Mouse (Mus musculus) forebrain, postnatal 0 days (tissue): ENCODE measurements around the gene Mcf2l. TPM values are rescaled to one million over a fixed set of nuclear protein-coding genes. Genes with fewer than 3 reads are reported as not detected.

Experiments
- ATAC-seq: fragments of 200-750 bp; cut with Nextera tagmentation; 2 replicates; pipeline ENCODE4 v1.8.0; 2017; ENCODE audit warnings: mild to moderate bottlenecking, moderate library complexity
- DNase-seq: peaks from one replicate; pipeline ENCODE4 v3.0.0-alpha.2; 2015
- H3K27ac ChIP-seq: fragments of 300-500 bp; sonication (generic); 2 replicates; pipeline ENCODE4 v1.5.1; 2014; ENCODE audit warnings: low read depth, mild to moderate bottlenecking, antibody characterized with exemption, low read length, moderate library complexity, mixed read lengths
- H3K27me3 ChIP-seq: fragments of 300-500 bp; sonication (generic); 2 replicates; pipeline ENCODE4 v1.6.1; 2014; ENCODE audit warnings: mild to moderate bottlenecking, low read length, mixed read lengths; ENCODE audit not compliant: insufficient read depth
- H3K36me3 ChIP-seq: fragments of 300-500 bp; sonication (generic); 2 replicates; pipeline ENCODE4 v1.6.1; 2014; ENCODE audit warnings: mild to moderate bottlenecking, moderate library complexity; ENCODE audit not compliant: insufficient read depth
- H3K4me1 ChIP-seq: fragments of 300-500 bp; sonication (generic); 2 replicates; pipeline ENCODE4 v1.6.1; 2014; ENCODE audit warnings: antibody characterized with exemption; ENCODE audit not compliant: insufficient read depth
- H3K4me2 ChIP-seq: fragments of 300-500 bp; sonication (generic); 2 replicates; pipeline ENCODE4 v1.6.1; 2014; ENCODE audit warnings: low read depth, mild to moderate bottlenecking, moderate library complexity
- H3K4me3 ChIP-seq: fragments of 300-500 bp; sonication (generic); 2 replicates; pipeline ENCODE4 v1.5.1; 2014; ENCODE audit warnings: low read depth, low read length, mixed read lengths
- H3K9ac ChIP-seq: fragments of 300-500 bp; sonication (generic); 2 replicates; pipeline ENCODE4 v1.6.1; 2014; ENCODE audit warnings: mild to moderate bottlenecking
- H3K9me3 ChIP-seq: fragments of 300-500 bp; sonication (generic); 2 replicates; pipeline ENCODE4 v1.6.1; 2016; ENCODE audit warnings: low read length
- CTCF ChIP-seq: sonication (generic); IDR thresholded peaks from 2 replicates; pipeline ENCODE4 v1.5.1; 2016; ENCODE audit warnings: antibody characterized with exemption, control low read depth, low read depth
- WGBS: fragments of 180-500 bp; shearing (Covaris S2); extraction: QIAGEN DNeasy Blood & Tissue Kit; methylation state at CpG from one replicate; pipeline ENCODE4 v1.1.7; 2014; 5-methylcytosine and 5-hydroxymethylcytosine counted together
- polyA plus RNA-seq: library from polyadenylated mRNA; unstranded; fragments of >200 nt; fragmentation: Nextera tagmentation; extraction: Ambion mirVana; gene quantifications from 2 replicates; pipeline ENCODE4 v1.2.1, GENCODE M21; 2015
- total RNA-seq: library from RNA; depleted of rRNA; stranded (reverse); fragments of >200 nt; gene quantifications from 2 replicates; pipeline ENCODE4 v1.2.3, GENCODE M21; 2014

Mcf2l gene
- total and polyA plus RNA-seq, 2 experiments from 2014 or later = 118 to 371 TPM

- DNase-seq (no peak), ATAC-seq (no peak)
- no peaks in the 10 kb centered on the region for H3K27me3 ChIP-seq
- no peak overlapping the region for H3K4me3 ChIP-seq
- no peaks in the 10 kb centered on the region for H3K9me3 ChIP-seq
- peaks cover 97% of the 10 kb centered on the region for H3K36me3 ChIP-seq
- TF ChIP-seq CTCF = no peak
- H3K9ac ChIP-seq = no peak overlapping the region
- H3K27ac ChIP-seq = no peak overlapping the region
- H3K4me2 ChIP-seq = no peak overlapping the region
- WGBS = 78% methylated on average over 4 of the region's 4 CpGs
- no peaks in the 10 kb centered on the region for H3K4me1 ChIP-seq
Measured at GRCm38 (mm10) chr8:13007458-13007857, 133.9 kb downstream of the Mcf2l start.

- ATAC-seq (no peak), DNase-seq (no peak)
- Histone ChIP-seq H3K9ac (no peak overlapping the region), H3K4me3 (no peak overlapping the region), H3K9me3 (no peaks in the 10 kb centered on the region), H3K4me2 (no peak overlapping the region), H3K4me1 (no peaks in the 10 kb centered on the region), H3K27me3 (no peaks in the 10 kb centered on the region), H3K36me3 (peaks cover 97% of the 10 kb centered on the region), H3K27ac (no peak overlapping the region)
- TF ChIP-seq CTCF = peak; percentile 31
- WGBS = 61% methylated on average over 4 of the region's 4 CpGs
Measured at GRCm38 (mm10) chr8:13010313-13010712, 136.7 kb downstream of the Mcf2l start.

- Histone ChIP-seq H3K27me3 (no peaks in the 10 kb centered on the region), H3K4me3 (no peak overlapping the region), H3K9ac (no peak overlapping the region), H3K4me2 (no peak overlapping the region), H3K36me3 (peaks cover 60% of the 10 kb centered on the region), H3K9me3 (no peaks in the 10 kb centered on the region), H3K27ac (no peak overlapping the region), H3K4me1 (no peaks in the 10 kb centered on the region)
- TF ChIP-seq CTCF = no peak
- ATAC-seq (no peak), DNase-seq (no peak)
- WGBS = 67% methylated on average over 4 of the region's 4 CpGs
Measured at GRCm38 (mm10) chr8:13019560-13019959, 146.0 kb downstream of the Mcf2l start.

GRCm38 (mm10) chr8:13021830-13022229, 148.2 kb downstream of the Mcf2l start:
- ATAC-seq (no peak), DNase-seq (no peak)
- H3K27me3 ChIP-seq = no peaks in the 10 kb centered on the region
- peaks cover 37% of the 10 kb centered on the region for H3K36me3 ChIP-seq
- no peak overlapping the region for H3K27ac ChIP-seq
- no peak overlapping the region for H3K9ac ChIP-seq
- no peaks in the 10 kb centered on the region for H3K9me3 ChIP-seq
- no peak overlapping the region for H3K4me2 ChIP-seq
- H3K4me3 ChIP-seq = no peak overlapping the region
- 95% methylated on average over 8 of the region's 8 CpGs for WGBS
- TF ChIP-seq CTCF = no peak
- H3K4me1 ChIP-seq = no peaks in the 10 kb centered on the region

GRCm38 (mm10) chr8:13025487-13026224, 152.1 kb downstream of the Mcf2l start, which contains the start of gene F7:
Gene F7 (plus strand): TSS chr8:13026034.
- H3K9me3 ChIP-seq = no peaks in the 10 kb centered on the region
- DNase-seq = no peak
- no peak within 1 kb of the TSS for H3K4me3 ChIP-seq
- no peak for TF ChIP-seq CTCF
- H3K4me2 ChIP-seq = no peak within 1 kb of the TSS
- no peak within 1 kb of the TSS for H3K9ac ChIP-seq
- no peaks in the 10 kb centered on the region for H3K4me1 ChIP-seq
- peaks cover 3% of the 10 kb centered on the region for H3K36me3 ChIP-seq
- WGBS = 71% methylated on average over 10 of the region's 10 CpGs
- no peaks in the 10 kb centered on the region for H3K27me3 ChIP-seq
- H3K27ac ChIP-seq = no peak within 1 kb of the TSS
- 0 out of 2 replicates have a peak, but pooled peaks have one; percentile 18 for ATAC-seq

GRCm38 (mm10) chr8:13027615-13028014, 154.0 kb downstream of the Mcf2l start:
- no peaks in the 10 kb centered on the region for H3K27me3 ChIP-seq
- H3K36me3 ChIP-seq = no peaks in the 10 kb centered on the region; the same call in 1 of the 2 replicates
- ATAC-seq (no peak), DNase-seq (no peak)
- no peak overlapping the region for H3K4me2 ChIP-seq
- H3K9me3 ChIP-seq = no peaks in the 10 kb centered on the region
- no peak overlapping the region for H3K9ac ChIP-seq
- H3K27ac ChIP-seq = no peak overlapping the region
- no peaks in the 10 kb centered on the region for H3K4me1 ChIP-seq
- no peak overlapping the region for H3K4me3 ChIP-seq
- no peak for TF ChIP-seq CTCF
- 87% methylated on average over 5 of the region's 5 CpGs for WGBS

GRCm38 (mm10) chr8:13028482-13028881, 154.9 kb downstream of the Mcf2l start:
- Histone ChIP-seq H3K27ac (no peak overlapping the region), H3K36me3 (no peaks in the 10 kb centered on the region; the same call in 1 of the 2 replicates), H3K9ac (no peak overlapping the region), H3K4me1 (no peaks in the 10 kb centered on the region), H3K27me3 (no peaks in the 10 kb centered on the region), H3K4me3 (no peak overlapping the region), H3K4me2 (no peak overlapping the region), H3K9me3 (no peaks in the 10 kb centered on the region)
- no peak for DNase-seq
- no peak for TF ChIP-seq CTCF
- 70% methylated on average over 5 of the region's 5 CpGs for WGBS
- ATAC-seq = no peak
